Mouse (Mus musculus): ENCODE results near the gene Gm4871. TPM values are rescaled to one million over a fixed set of nuclear protein-coding genes. Genes with fewer than 3 reads are reported as not detected.

Gene Gm4871
- polyA plus RNA-seq, 1 experiment = not detected

DNA sequence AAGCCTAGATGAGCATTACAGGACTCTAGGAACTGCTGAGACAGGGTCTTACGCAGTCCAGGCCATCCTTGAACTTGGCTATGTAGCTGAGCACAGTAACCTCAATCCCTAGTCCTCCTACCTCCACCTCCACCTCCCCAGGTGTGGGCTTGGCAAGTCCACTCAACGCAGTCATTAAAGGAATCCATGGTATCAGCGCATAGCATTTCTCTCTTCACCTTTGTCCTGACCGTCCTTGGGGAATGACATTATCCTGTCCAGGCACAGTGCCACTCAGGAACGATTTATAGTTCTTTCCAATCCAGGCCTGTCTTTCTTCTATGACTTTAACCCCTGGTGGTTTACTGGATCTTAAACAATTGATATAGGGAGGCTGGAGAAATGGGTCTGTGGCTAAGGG, 42.1 kb downstream of the Gm4871 start:
- 86% methylated on average over 5 of the region's 5 CpGs for WGBS
- Histone ChIP-seq H3K4me1 (replicated peaks; ENCODE audit: control insufficient read depth, insufficient read depth, low read length) (no peaks in the 10 kb centered on the region), H3K36me3 (ENCODE audit: control insufficient read depth, insufficient read depth, low read length) (no peaks in the 10 kb centered on the region), H3K27me3 (ENCODE audit: control insufficient read depth, insufficient read depth, low read length) (no peaks in the 10 kb centered on the region), H3K4me3 (ENCODE audit: control insufficient read depth, insufficient read depth, low read length) (no peak overlapping the region), H3K27ac (ENCODE audit: control insufficient read depth, insufficient read depth, low read length) (no peak overlapping the region)
- TF ChIP-seq CTCF (IDR thresholded peaks at IDR 0.05; ENCODE audit: borderline replicate concordance, control insufficient read depth, extremely low read depth, insufficient read depth, low read length, poor library complexity) = no peak
- TF ChIP-seq POLR2A (IDR thresholded peaks at IDR 0.05; ENCODE audit: control insufficient read depth, extremely low read depth, insufficient read depth, low read length, poor library complexity) = no peak
- DNase-seq = no peak

DNA sequence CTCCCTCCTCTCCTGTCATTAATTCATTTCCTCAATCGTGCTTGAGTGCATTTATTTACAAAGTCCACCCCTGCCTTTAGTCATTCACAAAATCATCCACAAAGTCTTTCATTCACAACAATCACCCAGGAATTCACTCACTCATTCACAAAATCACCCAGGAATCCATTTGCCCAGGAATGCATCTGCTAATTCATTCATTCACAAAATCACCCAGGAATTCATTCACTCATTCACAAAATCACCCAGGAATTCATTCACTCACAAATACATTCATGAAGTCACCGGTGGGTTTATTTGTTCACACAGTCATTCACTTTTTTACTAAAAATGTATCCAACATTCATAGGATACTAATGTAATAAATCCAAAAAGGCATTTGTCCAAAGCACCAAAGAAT, 42.5 kb downstream of the Gm4871 start:
- Histone ChIP-seq H3K36me3 (ENCODE audit: control insufficient read depth, insufficient read depth, low read length) (no peaks in the 10 kb centered on the region), H3K4me1 (replicated peaks; ENCODE audit: control insufficient read depth, insufficient read depth, low read length) (no peaks in the 10 kb centered on the region), H3K27ac (ENCODE audit: control insufficient read depth, insufficient read depth, low read length) (no peak overlapping the region), H3K4me3 (ENCODE audit: control insufficient read depth, insufficient read depth, low read length) (no peak overlapping the region), H3K27me3 (ENCODE audit: control insufficient read depth, insufficient read depth, low read length) (no peaks in the 10 kb centered on the region)
- 77% methylated on average over 2 of the region's 2 CpGs for WGBS
- DNase-seq = no peak
- TF ChIP-seq CTCF (IDR thresholded peaks at IDR 0.05; ENCODE audit: borderline replicate concordance, control insufficient read depth, extremely low read depth, insufficient read depth, low read length, poor library complexity) (no peak), POLR2A (IDR thresholded peaks at IDR 0.05; ENCODE audit: control insufficient read depth, extremely low read depth, insufficient read depth, low read length, poor library complexity) (no peak)

DNA sequence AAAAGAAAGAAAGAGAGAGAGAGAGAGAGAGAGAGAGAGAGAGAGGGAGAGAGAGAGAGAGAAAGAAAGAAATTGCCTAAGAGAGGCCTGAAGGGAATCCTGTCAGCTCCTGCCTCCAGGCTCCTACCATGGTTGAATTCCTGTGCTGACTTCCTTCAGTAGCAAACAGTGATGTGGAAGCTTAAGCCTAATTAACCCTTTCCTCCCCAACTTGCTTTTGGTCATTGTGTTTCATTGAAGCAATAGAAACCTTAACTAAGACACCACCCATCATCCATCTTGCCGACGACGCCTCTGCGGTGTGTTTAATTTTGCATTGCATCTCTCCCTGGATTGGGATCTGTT, 43.5 kb downstream of the Gm4871 start:
- no peak for TF ChIP-seq POLR2A (IDR thresholded peaks at IDR 0.05; ENCODE audit: control insufficient read depth, extremely low read depth, insufficient read depth, low read length, poor library complexity)
- TF ChIP-seq CTCF (IDR thresholded peaks at IDR 0.05; ENCODE audit: borderline replicate concordance, control insufficient read depth, extremely low read depth, insufficient read depth, low read length, poor library complexity) = no peak
- no peaks in the 10 kb centered on the region for H3K36me3 ChIP-seq (ENCODE audit: control insufficient read depth, insufficient read depth, low read length)
- H3K27ac ChIP-seq (ENCODE audit: control insufficient read depth, insufficient read depth, low read length) = no peak overlapping the region
- 92% methylated on average over 4 of the region's 4 CpGs for WGBS
- H3K4me1 ChIP-seq (replicated peaks; ENCODE audit: control insufficient read depth, insufficient read depth, low read length) = no peaks in the 10 kb centered on the region
- H3K4me3 ChIP-seq (ENCODE audit: control insufficient read depth, insufficient read depth, low read length) = no peak overlapping the region
- no peak for DNase-seq
- no peaks in the 10 kb centered on the region for H3K27me3 ChIP-seq (ENCODE audit: control insufficient read depth, insufficient read depth, low read length)

DNA sequence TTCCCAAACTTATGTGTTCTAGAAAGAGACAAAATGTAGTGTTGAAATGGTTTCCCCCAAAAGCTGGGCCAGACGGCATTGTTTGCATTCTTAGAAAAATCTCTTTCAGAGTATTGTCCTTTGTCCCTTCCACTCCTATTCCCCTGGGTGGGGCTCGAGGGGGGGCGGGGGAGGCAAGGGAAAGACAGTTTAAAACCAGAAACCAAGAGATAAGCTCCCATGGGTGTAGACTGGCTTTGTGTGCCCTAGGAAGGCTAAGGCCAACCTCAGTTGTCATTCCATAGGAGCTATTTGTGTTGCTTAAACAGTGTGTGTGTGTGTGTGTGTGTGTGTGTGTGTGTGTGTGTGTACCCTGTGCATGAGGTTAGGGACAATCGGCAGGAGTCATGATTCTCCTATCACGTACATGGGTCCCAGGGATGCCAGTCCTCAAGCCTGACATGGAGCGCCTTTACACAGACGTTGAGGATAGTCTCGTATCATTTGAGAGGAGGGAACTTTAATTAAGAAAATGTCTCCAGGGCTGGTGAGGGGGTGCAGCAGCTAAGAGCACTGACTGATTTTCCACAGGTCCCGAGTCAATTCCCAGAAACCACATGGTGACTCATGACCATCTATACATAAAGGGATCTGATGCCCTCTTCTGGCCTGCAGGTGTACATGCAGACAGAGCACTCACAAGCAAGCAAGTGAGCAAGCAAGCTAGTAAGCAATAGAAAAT, 44.1 kb downstream of the Gm4871 start:
- no peaks in the 10 kb centered on the region for H3K36me3 ChIP-seq (ENCODE audit: control insufficient read depth, insufficient read depth, low read length)
- peak; percentile 18 for DNase-seq
- no peak overlapping the region for H3K27ac ChIP-seq (ENCODE audit: control insufficient read depth, insufficient read depth, low read length)
- no peaks in the 10 kb centered on the region for H3K27me3 ChIP-seq (ENCODE audit: control insufficient read depth, insufficient read depth, low read length)
- WGBS = 68% methylated on average over 9 of the region's 9 CpGs
- H3K4me3 ChIP-seq (ENCODE audit: control insufficient read depth, insufficient read depth, low read length) = no peak overlapping the region
- no peak for TF ChIP-seq CTCF (IDR thresholded peaks at IDR 0.05; ENCODE audit: borderline replicate concordance, control insufficient read depth, extremely low read depth, insufficient read depth, low read length, poor library complexity)
- no peak for TF ChIP-seq POLR2A (IDR thresholded peaks at IDR 0.05; ENCODE audit: control insufficient read depth, extremely low read depth, insufficient read depth, low read length, poor library complexity)
- H3K4me1 ChIP-seq (replicated peaks; ENCODE audit: control insufficient read depth, insufficient read depth, low read length) = no peaks in the 10 kb centered on the region

DNA sequence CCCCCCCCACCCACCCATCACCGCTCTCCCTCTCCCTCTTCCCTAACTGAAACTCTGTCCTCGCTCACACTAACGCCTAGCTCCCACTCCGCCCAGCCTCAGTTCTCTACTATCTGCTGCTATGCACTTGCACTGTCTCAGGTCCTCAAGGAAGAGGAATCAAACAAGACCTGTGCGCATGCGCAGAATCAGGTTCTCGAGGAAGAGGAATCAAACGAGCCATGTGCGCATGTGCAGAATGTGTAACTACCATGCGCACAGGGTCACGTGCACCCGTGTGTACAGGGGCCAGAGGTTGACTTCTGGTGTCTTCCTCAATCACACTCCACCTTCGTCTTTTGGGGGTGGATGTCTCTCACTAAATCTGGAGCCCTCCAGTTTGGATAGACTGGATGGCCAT, 45.0 kb downstream of the Gm4871 start:
- H3K4me1 ChIP-seq (replicated peaks; ENCODE audit: control insufficient read depth, insufficient read depth, low read length) = no peaks in the 10 kb centered on the region
- no peak for DNase-seq
- no peak for TF ChIP-seq POLR2A (IDR thresholded peaks at IDR 0.05; ENCODE audit: control insufficient read depth, extremely low read depth, insufficient read depth, low read length, poor library complexity)
- TF ChIP-seq CTCF (IDR thresholded peaks at IDR 0.05; ENCODE audit: borderline replicate concordance, control insufficient read depth, extremely low read depth, insufficient read depth, low read length, poor library complexity) = no peak
- 91% methylated on average over 13 of the region's 13 CpGs for WGBS
- no peak overlapping the region for H3K4me3 ChIP-seq (ENCODE audit: control insufficient read depth, insufficient read depth, low read length)
- no peaks in the 10 kb centered on the region for H3K36me3 ChIP-seq (ENCODE audit: control insufficient read depth, insufficient read depth, low read length)
- no peak overlapping the region for H3K27ac ChIP-seq (ENCODE audit: control insufficient read depth, insufficient read depth, low read length)
- no peaks in the 10 kb centered on the region for H3K27me3 ChIP-seq (ENCODE audit: control insufficient read depth, insufficient read depth, low read length)

DNA sequence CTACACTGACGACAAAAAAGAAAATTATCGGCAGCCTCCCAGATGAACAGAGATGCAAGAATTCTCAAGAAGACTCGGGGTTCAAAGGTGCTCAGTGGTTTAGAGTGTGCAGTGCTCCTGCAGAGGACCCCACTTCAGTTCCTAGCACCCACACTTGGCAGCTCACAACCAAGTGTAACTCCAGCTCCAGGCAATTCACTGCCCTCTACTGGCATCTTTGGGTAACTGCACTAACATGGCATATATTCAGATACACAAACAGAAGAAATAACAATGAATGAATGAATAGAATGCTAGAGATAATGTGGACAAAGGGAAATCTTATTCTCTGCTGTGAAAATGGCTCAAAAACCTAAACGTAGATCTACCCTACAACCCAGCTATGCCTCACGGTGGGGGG, 47.7 kb downstream of the Gm4871 start:
- no peak overlapping the region for H3K4me3 ChIP-seq (ENCODE audit: control insufficient read depth, insufficient read depth, low read length)
- no peaks in the 10 kb centered on the region for H3K4me1 ChIP-seq (replicated peaks; ENCODE audit: control insufficient read depth, insufficient read depth, low read length)
- no peak for DNase-seq
- no peaks in the 10 kb centered on the region for H3K27me3 ChIP-seq (ENCODE audit: control insufficient read depth, insufficient read depth, low read length)
- H3K27ac ChIP-seq (ENCODE audit: control insufficient read depth, insufficient read depth, low read length) = no peak overlapping the region
- TF ChIP-seq CTCF (IDR thresholded peaks at IDR 0.05; ENCODE audit: borderline replicate concordance, control insufficient read depth, extremely low read depth, insufficient read depth, low read length, poor library complexity) = no peak
- TF ChIP-seq POLR2A (IDR thresholded peaks at IDR 0.05; ENCODE audit: control insufficient read depth, extremely low read depth, insufficient read depth, low read length, poor library complexity) = no peak
- WGBS = 96% methylated on average over 5 of the region's 5 CpGs
- H3K36me3 ChIP-seq (ENCODE audit: control insufficient read depth, insufficient read depth, low read length) = no peaks in the 10 kb centered on the region

DNA sequence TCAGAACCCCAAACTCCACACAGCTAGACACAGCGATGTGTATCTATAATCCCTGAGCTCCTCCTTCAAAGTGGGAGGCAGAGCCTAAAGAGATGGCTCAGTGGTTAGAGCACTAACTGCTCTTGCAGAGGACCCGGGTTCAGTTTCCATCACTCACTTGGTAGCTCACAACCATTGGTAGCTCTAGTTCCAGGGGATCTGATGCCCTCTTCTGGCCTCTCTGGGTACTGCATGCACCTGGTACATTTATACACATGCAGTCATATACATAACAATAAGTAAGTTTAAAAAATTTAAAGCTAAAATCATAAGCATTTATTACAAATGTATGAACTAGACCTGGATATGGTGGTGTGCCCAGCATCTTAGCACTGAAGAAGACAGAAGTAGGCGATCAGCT, 49.3 kb downstream of the Gm4871 start:
- no peaks in the 10 kb centered on the region for H3K36me3 ChIP-seq (ENCODE audit: control insufficient read depth, insufficient read depth, low read length)
- WGBS = 95% methylated on average over 3 of the region's 3 CpGs
- DNase-seq = no peak
- H3K27me3 ChIP-seq (ENCODE audit: control insufficient read depth, insufficient read depth, low read length) = no peaks in the 10 kb centered on the region
- H3K4me3 ChIP-seq (ENCODE audit: control insufficient read depth, insufficient read depth, low read length) = no peak overlapping the region
- no peak overlapping the region for H3K27ac ChIP-seq (ENCODE audit: control insufficient read depth, insufficient read depth, low read length)
- TF ChIP-seq CTCF (IDR thresholded peaks at IDR 0.05; ENCODE audit: borderline replicate concordance, control insufficient read depth, extremely low read depth, insufficient read depth, low read length, poor library complexity) = no peak
- no peak for TF ChIP-seq POLR2A (IDR thresholded peaks at IDR 0.05; ENCODE audit: control insufficient read depth, extremely low read depth, insufficient read depth, low read length, poor library complexity)
- no peaks in the 10 kb centered on the region for H3K4me1 ChIP-seq (replicated peaks; ENCODE audit: control insufficient read depth, insufficient read depth, low read length)

Other genes starting within 250 kb of the Gm4871 start
- 33.6 and 34.4 TPM in 2 replicates for gene Smurf1, start 66.9 kb downstream of the Gm4871 start, polyA plus RNA-seq (2012; rRNA removed)
- gene 1700018F24Rik, start 10.2 kb upstream of the Gm4871 start, polyA plus RNA-seq (2012; rRNA removed) = not detected in 2 replicates
- 144 and 149 TPM in 2 replicates for gene Arpc1a, start 51.1 kb upstream of the Gm4871 start, polyA plus RNA-seq (2012; rRNA removed)
- gene Kpna7, start 51.3 kb upstream of the Gm4871 start, polyA plus RNA-seq (2012; rRNA removed) = 0.27 and 0.41 TPM in 2 replicates
- gene Arpc1b, start 81.5 kb upstream of the Gm4871 start, polyA plus RNA-seq (2012; rRNA removed) = 859 and 863 TPM in 2 replicates
- gene Pdap1, start 107.5 kb upstream of the Gm4871 start, polyA plus RNA-seq (2012; rRNA removed) = 35.6 and 36.2 TPM in 2 replicates
- gene Bud31, start 107.6 kb upstream of the Gm4871 start, polyA plus RNA-seq (2012; rRNA removed) = 73.3 and 105 TPM in 2 replicates
- 14.5 and 14.9 TPM in 2 replicates for gene Ptcd1, start 134.4 kb upstream of the Gm4871 start, polyA plus RNA-seq (2012; rRNA removed)
- gene Cpsf4, start 134.5 kb upstream of the Gm4871 start, polyA plus RNA-seq (2012; rRNA removed) = 63.5 and 66.0 TPM in 2 replicates
- 129 and 175 TPM in 2 replicates for gene Atp5j2, start 159.3 kb upstream of the Gm4871 start, polyA plus RNA-seq (2012; rRNA removed)
- gene Zkscan14, start 169.1 kb upstream of the Gm4871 start, polyA plus RNA-seq (2012; rRNA removed) = 7.2 and 7.6 TPM in 2 replicates
- gene Zkscan5, start 171.8 kb upstream of the Gm4871 start, polyA plus RNA-seq (2012; rRNA removed) = 5.0 and 5.1 TPM in 2 replicates
- gene Zfp655, start 199.0 kb upstream of the Gm4871 start, polyA plus RNA-seq (2012; rRNA removed) = 18.2 and 22.1 TPM in 2 replicates
- gene Zscan25, start 247.7 kb upstream of the Gm4871 start, polyA plus RNA-seq (2012; rRNA removed) = 32.4 and 34.0 TPM in 2 replicates